Mouse (Mus musculus) sigmoid colon, adult 10 weeks (tissue): ENCODE measurements around the gene Dnaaf1. TPM values are rescaled to one million over a fixed set of nuclear protein-coding genes. Genes with fewer than 3 reads are reported as not detected.

Experiments
- polyA plus RNA-seq: library from polyadenylated mRNA; stranded (reverse); fragments of 350-450 nt; fragmentation: Illumina TruSeq; extraction: RNeasy Lipid Tissue Mini Kit (QIAGEN cat#74804); gene quantifications from one replicate; pipeline ENCODE4 v1.2.3, GENCODE M21; 2014; ENCODE audit warnings: low read depth, low replicate concordance

Dnaaf1 gene
- 0.19 TPM for polyA plus RNA-seq

GRCm38 (mm10) chr8:119574437-119575365 lies at the start of gene Dnaaf1, which contains the start of gene Hsdl1:
Dnaaf1 (plus strand) TSS chr8:119575235.
Hsdl1 (minus strand) TSS chr8:119575183.

GRCm38 (mm10) chr8:119558603-119559401 lies 16.2 kb upstream of the Dnaaf1 start, which contains the start of gene Mbtps1:
Mbtps1 (minus strand) TSS chr8:119558735.

GRCm38 (mm10) chr8:119604996-119605395 lies 30.0 kb downstream of the Dnaaf1 start, which contains the start of gene Taf1c:
Taf1c (minus strand) TSS chr8:119605222.

GRCm38 (mm10) chr8:119612471-119612870 lies 37.4 kb downstream of the Dnaaf1 start, which contains the start of gene Adad2:
Adad2 (plus strand) TSS chr8:119612747.

GRCm38 (mm10) chr8:119635378-119635777 lies 60.3 kb downstream of the Dnaaf1 start, which contains the start of gene Kcng4:
Kcng4 (minus strand) TSS chr8:119635680.

Other genes starting within 250 kb of the Dnaaf1 start
- 177 TPM for gene Hsbp1, start 230.7 kb upstream of the Dnaaf1 start, polyA plus RNA-seq
- gene Mlycd, start 180.4 kb upstream of the Dnaaf1 start, polyA plus RNA-seq, result 0.69 TPM
- gene Osgin1, start 141.1 kb upstream of the Dnaaf1 start, polyA plus RNA-seq, result not detected
- gene Necab2, start 128.5 kb upstream of the Dnaaf1 start, polyA plus RNA-seq, result not detected
- gene Slc38a8, start 73.5 kb upstream of the Dnaaf1 start, polyA plus RNA-seq, result not detected
- gene Mbtps1, start 16.5 kb upstream of the Dnaaf1 start, polyA plus RNA-seq, result 46.7 TPM
- 11.4 TPM for gene Hsdl1, start 52 bp upstream of the Dnaaf1 start, polyA plus RNA-seq
- not detected for gene Taf1c, start 30.0 kb downstream of the Dnaaf1 start, polyA plus RNA-seq
- gene Adad2, start 37.5 kb downstream of the Dnaaf1 start, polyA plus RNA-seq, result not detected
- gene Kcng4, start 60.4 kb downstream of the Dnaaf1 start, polyA plus RNA-seq, result 0.09 TPM
- gene Wfdc1, start 91.1 kb downstream of the Dnaaf1 start, polyA plus RNA-seq, result 5.8 TPM
- 0.85 TPM for gene Atp2c2, start 124.8 kb downstream of the Dnaaf1 start, polyA plus RNA-seq
- 2.5 TPM for gene Tldc1, start 203.2 kb downstream of the Dnaaf1 start, polyA plus RNA-seq